Mouse (Mus musculus) erythroblast, embryonic 14.5 days (primary cell): Measurements from ENCODE around the gene Cryab. TPM values are rescaled to one million over a fixed set of nuclear protein-coding genes. Genes with fewer than 3 reads are reported as not detected.

Experiments used
- H3K27me3 ChIP-seq: 2 replicates; pipeline ENCODE4 v1.6.1; 2012; ENCODE audit warnings: inconsistent platforms; ENCODE audit not compliant: control insufficient read depth
- H3K36me3 ChIP-seq: 2 replicates; pipeline ENCODE4 v1.6.1; 2012; ENCODE audit warnings: mild to moderate bottlenecking, inconsistent platforms; ENCODE audit not compliant: control insufficient read depth
- H3K4me1 ChIP-seq: 2 replicates; pipeline ENCODE4 v1.6.1; 2012; ENCODE audit warnings: inconsistent platforms; ENCODE audit not compliant: control insufficient read depth
- H3K4me3 ChIP-seq: replicated peaks from 2 replicates; pipeline ENCODE3; 2012; ENCODE audit warnings: moderate library complexity, mild to moderate bottlenecking, inconsistent platforms
- H3K9me3 ChIP-seq: 2 replicates; pipeline ENCODE4 v1.6.1; 2012; ENCODE audit warnings: low read length, inconsistent platforms, mixed read lengths; ENCODE audit not compliant: control insufficient read depth
- GATA1 ChIP-seq: IDR thresholded peaks from 2 replicates; pipeline ENCODE4 v1.6.1; 2012; ENCODE audit warnings: low read length, inconsistent platforms, mixed read lengths
- TAL1 ChIP-seq: IDR thresholded peaks from 3 replicates; pipeline ENCODE4 v1.6.1; 2012; ENCODE audit warnings: low read length, inconsistent platforms, mixed read lengths
- polyA plus RNA-seq: library from polyadenylated mRNA; stranded (reverse); fragments of >175 nt; gene quantifications from 2 replicates; pipeline ENCODE4 v1.2.3, GENCODE M21; 2012

Cryab gene
- not detected in 2 replicates for polyA plus RNA-seq

- H3K4me3 ChIP-seq: no peak within 1 kb of the TSS
- peaks cover 33% of the 10 kb centered on the region for H3K27me3 ChIP-seq
- H3K4me1 ChIP-seq: no peaks in the 10 kb centered on the region
- TF ChIP-seq GATA1 (no peak), TAL1 (no peak)
- H3K36me3 ChIP-seq: no peaks in the 10 kb centered on the region
- H3K9me3 ChIP-seq: no peaks in the 10 kb centered on the region
Measured at GRCm38 (mm10) chr9:50751323-50751722, at the start of gene Cryab. Cryab (plus strand) TSS chr9:50751325.

- Histone ChIP-seq H3K4me1 (no peaks in the 10 kb centered on the region), H3K4me3 (no peak overlapping the region), H3K36me3 (no peaks in the 10 kb centered on the region), H3K9me3 (no peaks in the 10 kb centered on the region; the same call in 1 of the 2 replicates), H3K27me3 (peaks cover 28% of the 10 kb centered on the region)
- TF ChIP-seq GATA1 (no peak), TAL1 (no peak)
Measured at GRCm38 (mm10) chr9:50704907-50705306, 46.2 kb upstream of the Cryab start.

DNA sequence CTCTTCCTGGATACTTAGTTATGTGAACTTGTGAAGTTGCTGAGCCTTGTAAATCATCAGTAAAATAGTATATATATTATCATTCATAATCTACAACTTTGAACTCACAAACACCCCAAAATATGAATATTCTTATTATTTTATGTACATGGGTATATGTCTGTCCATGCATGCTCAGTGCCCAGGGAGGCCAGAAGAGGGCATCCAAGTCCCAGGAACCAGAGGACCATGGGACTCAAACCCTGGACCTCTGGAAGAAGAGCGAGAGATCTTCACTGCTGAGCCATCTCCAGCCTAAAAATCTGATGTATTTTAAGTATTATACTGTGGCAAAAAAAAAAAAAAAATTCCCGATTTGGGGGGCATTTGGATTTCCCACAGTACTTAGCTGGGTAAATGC, 42.0 kb upstream of the Cryab start:
- TF ChIP-seq TAL1 (no peak), GATA1 (no peak)
- Histone ChIP-seq H3K9me3 (no peaks in the 10 kb centered on the region), H3K36me3 (no peaks in the 10 kb centered on the region), H3K4me1 (no peaks in the 10 kb centered on the region), H3K4me3 (no peak overlapping the region), H3K27me3 (no peaks in the 10 kb centered on the region)

GRCm38 (mm10) chr9:50711337-50711736, 39.8 kb upstream of the Cryab start:
- no peak for TF ChIP-seq TAL1
- TF ChIP-seq GATA1: no peak
- no peak overlapping the region for H3K4me3 ChIP-seq
- H3K9me3 ChIP-seq: no peaks in the 10 kb centered on the region
- no peaks in the 10 kb centered on the region for H3K36me3 ChIP-seq
- H3K4me1 ChIP-seq: no peaks in the 10 kb centered on the region
- 0 out of 2 replicates have a peak, but pooled peaks cover 2% of the 10 kb centered on the region for H3K27me3 ChIP-seq

- no peak overlapping the region for H3K4me3 ChIP-seq
- H3K9me3 ChIP-seq: no peaks in the 10 kb centered on the region
- 0 out of 2 replicates have a peak, but pooled peaks cover 2% of the 10 kb centered on the region for H3K27me3 ChIP-seq
- no peak for TF ChIP-seq TAL1
- no peak for TF ChIP-seq GATA1
- H3K4me1 ChIP-seq: no peaks in the 10 kb centered on the region
- no peaks in the 10 kb centered on the region for H3K36me3 ChIP-seq
Measured at GRCm38 (mm10) chr9:50714188-50714587, 36.9 kb upstream of the Cryab start.

DNA sequence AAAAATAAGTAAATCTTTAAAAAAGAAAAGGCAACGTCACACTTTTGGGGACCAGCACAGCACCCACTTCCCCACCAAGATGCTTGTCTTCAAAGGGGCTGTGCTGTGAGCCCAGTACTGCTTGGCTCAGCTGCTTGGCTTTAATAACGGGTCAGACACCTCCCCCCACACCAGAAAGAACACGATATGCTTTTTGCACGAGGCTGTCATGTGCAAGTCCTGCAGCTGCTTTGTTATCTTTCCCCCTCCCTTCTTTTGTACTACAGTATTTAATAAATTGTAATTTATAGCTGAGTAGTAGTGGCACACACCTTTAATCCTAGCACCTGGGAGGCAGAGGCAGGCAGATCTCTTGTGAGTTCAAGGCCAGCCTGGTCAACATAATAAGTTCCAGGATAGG, 32.2 kb upstream of the Cryab start:
- H3K27me3 ChIP-seq: peaks cover 2% of the 10 kb centered on the region; the same call in 1 of the 2 replicates
- H3K4me1 ChIP-seq: no peaks in the 10 kb centered on the region
- no peaks in the 10 kb centered on the region for H3K36me3 ChIP-seq
- H3K4me3 ChIP-seq: no peak overlapping the region
- TF ChIP-seq TAL1: no peak
- TF ChIP-seq GATA1: no peak
- no peaks in the 10 kb centered on the region for H3K9me3 ChIP-seq

DNA sequence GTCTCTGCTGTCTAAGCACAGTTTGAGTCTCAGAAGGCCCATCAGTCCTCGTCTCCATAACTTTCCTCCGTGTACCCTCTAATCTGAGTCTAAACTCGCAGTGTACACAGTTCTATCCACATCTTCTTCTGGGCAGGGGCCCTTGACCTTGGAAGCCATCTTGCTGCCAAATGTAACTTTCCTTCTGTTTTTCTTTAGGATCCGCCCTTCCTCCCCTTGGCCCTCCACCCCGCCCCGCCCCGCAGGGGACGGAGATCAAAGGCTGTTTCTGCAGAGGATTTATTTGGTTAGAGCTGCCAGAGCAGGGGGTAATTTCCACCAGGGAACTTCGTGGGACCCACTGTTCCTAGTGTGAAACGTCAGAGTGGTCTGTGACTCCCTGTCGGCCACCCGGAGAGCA, 30.1 kb upstream of the Cryab start:
- Histone ChIP-seq H3K36me3 (no peaks in the 10 kb centered on the region), H3K9me3 (no peaks in the 10 kb centered on the region), H3K4me1 (no peaks in the 10 kb centered on the region), H3K4me3 (no peak overlapping the region), H3K27me3 (peaks cover 12% of the 10 kb centered on the region)
- TF ChIP-seq TAL1: no peak
- no peak for TF ChIP-seq GATA1

GRCm38 (mm10) chr9:50722451-50722911, 28.6 kb upstream of the Cryab start:
- H3K4me1 ChIP-seq: no peaks in the 10 kb centered on the region
- H3K36me3 ChIP-seq: no peaks in the 10 kb centered on the region
- TF ChIP-seq TAL1 (no peak), GATA1 (no peak)
- H3K27me3 ChIP-seq: peaks cover 25% of the 10 kb centered on the region
- no peak overlapping the region for H3K4me3 ChIP-seq
- no peaks in the 10 kb centered on the region for H3K9me3 ChIP-seq

- Histone ChIP-seq H3K4me1 (peaks cover 4% of the 10 kb centered on the region), H3K4me3 (no peak overlapping the region), H3K36me3 (no peaks in the 10 kb centered on the region), H3K9me3 (no peaks in the 10 kb centered on the region), H3K27me3 (peaks cover 35% of the 10 kb centered on the region)
- TF ChIP-seq GATA1 (no peak), TAL1 (no peak)
Measured at GRCm38 (mm10) chr9:50723406-50723805, 27.7 kb upstream of the Cryab start.

DNA sequence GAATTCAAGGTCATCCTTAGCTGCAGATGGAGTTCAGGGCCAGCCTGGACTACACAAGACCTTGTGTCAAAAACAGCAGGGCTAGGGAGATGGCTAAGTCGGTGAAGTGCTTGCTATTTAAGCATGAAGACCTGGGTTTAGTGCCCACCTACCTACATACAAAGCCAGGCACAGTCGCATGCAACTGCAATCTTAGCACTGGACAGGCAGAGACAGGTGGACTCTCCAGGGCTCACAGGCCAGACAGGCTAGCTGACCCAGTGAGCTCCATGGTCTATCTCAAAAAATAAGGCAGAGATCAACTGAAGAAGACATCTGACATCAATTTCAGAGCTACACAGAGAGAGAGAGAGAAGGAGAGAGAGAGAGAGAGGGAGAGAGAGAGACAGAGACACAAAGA, 27.0 kb upstream of the Cryab start:
- H3K27me3 ChIP-seq: peaks cover 42% of the 10 kb centered on the region
- H3K9me3 ChIP-seq: no peaks in the 10 kb centered on the region
- H3K4me1 ChIP-seq: peaks cover 4% of the 10 kb centered on the region
- TF ChIP-seq TAL1 (no peak), GATA1 (no peak)
- H3K36me3 ChIP-seq: no peaks in the 10 kb centered on the region
- H3K4me3 ChIP-seq: no peak overlapping the region
